Mouse (Mus musculus) limb, embryonic 10.5 days (tissue): Measurements from ENCODE around the gene Ulbp1. TPM values are rescaled to one million over a fixed set of nuclear protein-coding genes. Genes with fewer than 3 reads are reported as not detected.
"Not testable (repeated sequence)": the region's sequence is repeated elsewhere in the genome, so short reads cannot be mapped to it uniquely, and the experiment has no call there.

Source experiments
- DNase-seq: peaks from one replicate; pipeline ENCODE4 v3.0.0-alpha.2; 2017; ENCODE audit warnings: low spot score
- H3K27ac ChIP-seq: fragments of 300-500 bp; sonication (generic); 2 replicates; pipeline ENCODE4 v1.5.1; 2016; ENCODE audit warnings: mild to moderate bottlenecking
- H3K27me3 ChIP-seq: fragments of 300-500 bp; sonication (generic); 2 replicates; pipeline ENCODE4 v1.6.1; 2016; ENCODE audit warnings: low read depth, mild to moderate bottlenecking; ENCODE audit not compliant: poor library complexity, severe bottlenecking
- H3K36me3 ChIP-seq: fragments of 300-500 bp; sonication (generic); 2 replicates; pipeline ENCODE4 v1.6.1; 2016; ENCODE audit warnings: mild to moderate bottlenecking, moderate library complexity
- H3K4me1 ChIP-seq: fragments of 300-500 bp; sonication (generic); 2 replicates; pipeline ENCODE4 v1.6.1; 2016
- H3K4me3 ChIP-seq: fragments of 300-500 bp; sonication (generic); 2 replicates; pipeline ENCODE4 v1.5.1; 2016; ENCODE audit warnings: mild to moderate bottlenecking, moderate library complexity
- H3K9me3 ChIP-seq: fragments of 300-500 bp; sonication (generic); replicated peaks from 2 replicates; pipeline ENCODE4 v1.6.1; 2016; ENCODE audit warnings: mild to moderate bottlenecking
- WGBS: fragments of 180-500 bp; shearing (Covaris S2); methylation state at CpG from one replicate; pipeline ENCODE4 v1.1.7; 2016; 5-methylcytosine and 5-hydroxymethylcytosine counted together
- polyA plus RNA-seq: library from polyadenylated mRNA; unstranded; fragments of >200 nt; fragmentation: Nextera tagmentation; extraction: Ambion mirVana; gene quantifications from 2 replicates; pipeline ENCODE4 v1.2.1, GENCODE M21; 2016

The Ulbp1 gene
- polyA plus RNA-seq: 0.73 and 0.83 TPM in 2 replicates

DNA sequence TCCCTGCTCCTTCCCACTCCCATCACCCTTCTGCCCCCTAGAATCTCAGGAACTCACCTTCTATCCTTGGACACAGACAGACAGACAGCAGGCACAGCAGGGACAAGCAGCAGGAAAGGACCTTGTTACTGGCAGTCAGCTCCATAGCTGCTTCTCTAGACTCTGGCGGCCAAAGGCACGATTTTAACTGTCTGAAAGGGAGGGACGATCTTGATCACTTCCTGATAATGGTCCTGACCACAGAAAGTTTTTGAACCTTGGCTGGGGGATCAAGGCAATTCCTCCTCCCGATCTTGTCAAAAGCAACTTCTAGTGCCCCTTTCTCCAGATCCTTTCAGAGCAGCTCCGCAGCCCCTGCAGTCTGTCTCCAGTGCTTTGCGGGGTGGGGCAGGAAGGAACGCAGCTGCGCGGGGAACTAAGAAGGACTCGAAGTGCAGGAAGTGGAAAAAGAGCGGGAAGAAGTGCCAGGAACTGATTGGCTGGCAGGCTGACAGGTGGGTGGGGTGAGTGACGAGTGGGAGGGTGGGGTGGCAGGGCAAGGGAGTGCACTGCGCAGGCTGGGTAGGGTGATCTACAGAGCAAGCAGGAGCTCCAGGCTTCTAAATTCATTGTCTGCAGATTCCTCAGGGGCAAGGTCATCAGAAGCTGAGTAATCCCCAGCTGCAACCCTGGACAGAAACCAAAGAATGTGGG lies at the start of gene Ulbp1:
Gene Ulbp1, minus strand, starts transcription at position 442 of the 693 bp plus-strand sequence.
- WGBS: 73% methylated on average over 13 of the region's 13 CpGs
- H3K4me3 ChIP-seq: no peak within 1 kb of the TSS
- DNase-seq: no peak

DNA sequence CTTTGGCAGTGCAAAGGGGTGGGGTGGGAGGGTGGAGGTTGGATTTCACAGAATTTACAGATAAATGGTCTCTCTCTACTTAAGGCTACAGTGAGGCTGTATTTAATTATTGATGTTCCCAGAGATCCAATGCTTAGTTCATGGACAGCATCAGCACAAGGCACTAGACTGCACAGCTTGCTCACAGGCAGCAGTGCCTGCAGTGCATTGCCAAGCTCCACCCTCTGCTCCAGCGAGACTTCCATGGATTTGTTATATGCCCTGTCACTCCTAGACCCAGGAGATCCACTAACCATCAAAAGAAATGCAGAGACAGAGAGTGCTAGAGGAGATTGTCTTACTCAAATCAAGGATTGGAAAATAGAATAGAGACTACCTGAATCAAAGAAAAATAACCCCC lies 24.7 kb upstream of the Ulbp1 start:
- H3K4me1 ChIP-seq, H3K27me3 ChIP-seq, H3K36me3 ChIP-seq, H3K27ac ChIP-seq, DNase-seq, H3K9me3 ChIP-seq, H3K4me3 ChIP-seq: not testable (repeated sequence)
- 44% methylated on average over 1 of the region's 1 CpGs for WGBS

More for the DNA sequence above, at the start of gene Ulbp1:
- Histone ChIP-seq H3K4me1 (no peaks in the 10 kb centered on the region), H3K9me3 (no peaks in the 10 kb centered on the region), H3K27me3 (no peaks in the 10 kb centered on the region), H3K36me3 (no peaks in the 10 kb centered on the region), H3K27ac (no peak within 1 kb of the TSS)

DNA sequence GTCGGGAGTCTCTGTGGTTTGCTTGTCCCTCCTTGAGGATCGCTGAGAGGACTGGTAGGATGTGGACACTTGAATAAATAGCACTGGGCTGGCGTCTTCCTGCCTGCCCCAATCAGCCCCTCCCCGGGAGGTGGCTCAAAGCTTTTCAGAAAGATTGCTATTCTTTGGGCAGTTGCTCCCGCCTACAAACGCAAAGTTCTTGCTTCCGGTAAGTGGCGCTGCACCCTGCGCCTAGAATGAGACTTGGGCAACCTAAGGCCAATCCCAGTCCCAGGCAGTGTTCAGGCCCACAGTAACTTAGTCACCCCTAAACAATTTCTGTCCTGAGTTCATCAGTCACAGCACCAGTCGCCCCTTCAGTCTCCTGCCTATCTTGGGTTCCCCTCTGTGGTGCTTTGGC lies 18.9 kb upstream of the Ulbp1 start:
- H3K27me3 ChIP-seq: peaks cover 26% of the 10 kb centered on the region
- H3K4me3 ChIP-seq, H3K9me3 ChIP-seq, DNase-seq, H3K27ac ChIP-seq, H3K4me1 ChIP-seq, H3K36me3 ChIP-seq: not testable (repeated sequence)
- 14% methylated on average over 10 of the region's 10 CpGs for WGBS

DNA sequence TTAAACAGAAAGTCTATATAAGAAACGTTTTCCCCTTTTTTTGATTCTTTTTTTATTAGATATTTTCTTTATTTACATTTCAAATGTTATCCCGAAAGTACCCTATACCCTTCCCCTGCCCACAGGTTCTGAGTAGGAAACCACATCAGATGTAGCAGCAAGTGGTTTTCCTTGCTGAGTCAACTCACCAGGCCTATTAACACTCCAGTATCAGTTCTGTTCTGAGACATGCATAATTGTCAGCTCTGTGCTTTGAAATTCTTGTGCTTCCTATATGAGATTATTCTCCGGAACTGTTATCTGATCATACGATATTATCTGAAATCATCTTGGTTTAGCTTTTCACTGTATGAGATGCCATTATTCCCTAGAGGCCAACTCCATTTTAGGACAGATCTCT lies 10.2 kb upstream of the Ulbp1 start:
- no peak overlapping the region for H3K27ac ChIP-seq
- DNase-seq: no peak
- no peaks in the 10 kb centered on the region for H3K9me3 ChIP-seq
- no peak overlapping the region for H3K4me3 ChIP-seq
- WGBS: 70% methylated on average over 4 of the region's 4 CpGs
- H3K27me3 ChIP-seq: no peaks in the 10 kb centered on the region
- no peaks in the 10 kb centered on the region for H3K4me1 ChIP-seq
- H3K36me3 ChIP-seq: no peaks in the 10 kb centered on the region

DNA sequence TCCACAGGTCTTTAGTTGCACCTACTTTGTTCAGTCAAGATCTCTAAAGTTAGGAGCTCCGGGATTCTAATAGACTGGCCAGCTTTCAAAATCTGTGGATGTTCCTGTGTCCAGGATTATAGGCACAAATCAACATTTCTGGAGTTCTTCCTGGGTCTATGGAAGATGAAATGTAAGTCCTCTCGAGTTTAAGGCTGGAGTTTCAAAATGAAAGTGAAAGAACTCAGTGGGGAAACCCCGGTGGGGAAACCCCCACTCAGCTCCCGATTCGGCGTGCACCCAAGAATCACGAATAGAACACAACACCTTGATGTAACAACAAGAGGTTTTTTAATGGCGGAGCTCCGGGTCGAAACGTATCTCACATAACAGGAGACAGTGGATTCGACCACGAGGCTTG lies 787 bp upstream of the Ulbp1 start:
- H3K4me1 ChIP-seq, H3K27ac ChIP-seq, H3K36me3 ChIP-seq, H3K9me3 ChIP-seq, DNase-seq, H3K27me3 ChIP-seq, H3K4me3 ChIP-seq: not testable (repeated sequence)
- WGBS: 91% methylated on average over 7 of the region's 13 CpGs

DNA sequence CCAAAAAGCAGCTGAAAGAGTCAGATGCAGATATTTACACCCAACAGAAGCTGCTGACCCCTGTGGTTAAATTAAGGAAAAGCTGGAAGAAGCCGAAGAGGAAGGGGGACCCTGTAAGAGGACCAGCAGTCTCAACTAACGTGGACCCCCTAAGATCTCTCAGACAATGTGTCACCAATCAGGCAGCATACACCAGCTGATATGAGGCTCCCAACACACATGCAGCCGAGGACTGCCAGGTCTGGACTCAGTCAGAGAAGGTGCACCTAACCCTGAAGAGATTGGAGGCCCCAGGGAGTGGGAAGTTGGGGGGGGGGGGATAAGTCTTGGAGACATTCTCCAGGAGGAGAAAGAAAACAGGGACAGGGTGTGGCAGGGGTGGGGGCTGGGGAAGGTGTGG lies 1.8 kb downstream of the Ulbp1 start:
- no peaks in the 10 kb centered on the region for H3K9me3 ChIP-seq
- H3K27me3 ChIP-seq: no peaks in the 10 kb centered on the region
- 74% methylated on average over 3 of the region's 3 CpGs for WGBS
- no peaks in the 10 kb centered on the region for H3K36me3 ChIP-seq
- no peak for DNase-seq
- no peaks in the 10 kb centered on the region for H3K4me1 ChIP-seq
- no peak overlapping the region for H3K4me3 ChIP-seq
- H3K27ac ChIP-seq: no peak overlapping the region

DNA sequence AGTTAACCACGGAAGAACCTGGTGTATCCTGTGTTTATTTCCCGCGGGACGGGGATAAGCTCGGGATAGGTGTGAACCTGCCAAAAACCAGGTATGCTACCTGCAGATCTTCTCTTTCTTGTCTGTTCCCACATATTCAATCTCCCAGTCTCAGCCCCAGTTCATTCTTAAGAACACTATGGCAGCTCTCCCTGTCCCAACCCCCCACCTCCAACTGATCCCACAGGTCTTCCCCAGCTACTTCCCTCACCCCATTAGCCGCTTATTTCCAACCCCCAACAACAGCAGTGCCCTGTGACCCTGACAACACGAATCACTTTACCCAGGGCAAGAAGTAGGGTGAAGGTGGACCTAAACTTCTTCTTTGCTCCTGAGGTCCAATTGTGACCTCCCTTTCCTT lies 3.0 kb downstream of the Ulbp1 start:
- no peak for DNase-seq
- H3K36me3 ChIP-seq: no peaks in the 10 kb centered on the region
- H3K27ac ChIP-seq: 0 out of 2 replicates have a peak overlapping the region, but pooled peaks have one; percentile 9
- 20% methylated on average over 7 of the region's 7 CpGs for WGBS
- no peaks in the 10 kb centered on the region for H3K27me3 ChIP-seq
- H3K4me3 ChIP-seq: peak overlapping the region; percentile 31
- H3K9me3 ChIP-seq: no peaks in the 10 kb centered on the region
- no peaks in the 10 kb centered on the region for H3K4me1 ChIP-seq

DNA sequence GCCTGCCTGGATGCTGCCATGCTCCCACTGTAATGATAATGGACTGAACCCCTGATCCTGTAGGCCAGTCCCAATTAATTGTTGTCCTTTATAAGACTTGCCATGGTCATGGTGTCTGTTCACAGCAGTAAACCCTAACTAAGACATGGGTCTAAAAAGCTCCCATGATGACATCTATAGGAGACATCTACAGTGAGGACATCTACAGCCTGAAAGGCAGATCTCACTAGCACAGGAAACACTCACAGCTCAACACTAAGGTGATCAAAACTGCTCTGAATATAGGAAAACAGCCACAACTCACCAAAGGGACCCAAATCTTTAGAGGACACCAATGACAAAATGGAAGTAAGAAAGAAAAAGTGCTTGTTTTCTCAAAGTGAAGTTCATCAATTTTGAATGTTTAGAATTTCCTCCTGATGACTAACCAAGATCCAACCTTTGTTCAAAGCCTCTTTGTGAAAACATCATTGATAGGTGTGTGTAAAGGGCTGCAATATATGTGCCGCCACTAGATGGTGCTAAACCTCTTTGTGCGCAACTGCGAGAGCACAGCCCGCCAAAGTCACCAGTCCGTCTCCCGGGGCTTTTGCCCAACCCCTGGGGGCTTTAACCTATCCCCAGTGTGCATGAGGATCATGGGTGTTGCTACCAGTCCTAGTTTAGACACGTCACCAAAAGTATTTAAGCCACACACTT lies 3.6 kb downstream of the Ulbp1 start:
- not testable (repeated sequence) for H3K27me3 ChIP-seq, H3K36me3 ChIP-seq, H3K4me1 ChIP-seq, H3K27ac ChIP-seq, DNase-seq, H3K9me3 ChIP-seq
- 0% methylated on average over 7 of the region's 7 CpGs for WGBS
- H3K4me3 ChIP-seq: peak overlapping the region; percentile 31

DNA sequence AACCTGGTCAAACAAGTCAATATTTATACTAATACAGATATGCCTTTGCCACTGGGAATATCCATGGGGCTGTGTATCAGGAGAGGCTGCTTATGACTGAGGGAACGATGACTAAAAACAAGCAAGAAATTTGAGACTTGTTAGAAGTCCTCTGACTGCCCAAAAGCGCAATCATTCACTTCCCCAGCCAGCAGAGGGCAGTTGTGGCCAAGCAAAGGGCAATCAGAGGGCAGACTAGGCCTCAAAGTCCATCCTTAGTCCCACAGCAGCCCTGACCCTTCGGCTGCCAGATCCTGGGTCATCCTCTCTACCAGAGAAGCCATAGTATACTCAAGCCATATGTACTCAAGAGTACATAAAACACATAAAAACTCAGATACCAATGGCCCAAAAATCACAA lies 11.4 kb downstream of the Ulbp1 start:
- H3K27ac ChIP-seq: no peak overlapping the region
- WGBS: 50% methylated on average over 3 of the region's 3 CpGs
- DNase-seq: no peak
- no peak overlapping the region for H3K4me3 ChIP-seq
- H3K27me3 ChIP-seq: no peaks in the 10 kb centered on the region
- H3K36me3 ChIP-seq: no peaks in the 10 kb centered on the region
- no peaks in the 10 kb centered on the region for H3K4me1 ChIP-seq
- H3K9me3 ChIP-seq: no peaks in the 10 kb centered on the region; the same call in 1 of the 2 replicates

DNA sequence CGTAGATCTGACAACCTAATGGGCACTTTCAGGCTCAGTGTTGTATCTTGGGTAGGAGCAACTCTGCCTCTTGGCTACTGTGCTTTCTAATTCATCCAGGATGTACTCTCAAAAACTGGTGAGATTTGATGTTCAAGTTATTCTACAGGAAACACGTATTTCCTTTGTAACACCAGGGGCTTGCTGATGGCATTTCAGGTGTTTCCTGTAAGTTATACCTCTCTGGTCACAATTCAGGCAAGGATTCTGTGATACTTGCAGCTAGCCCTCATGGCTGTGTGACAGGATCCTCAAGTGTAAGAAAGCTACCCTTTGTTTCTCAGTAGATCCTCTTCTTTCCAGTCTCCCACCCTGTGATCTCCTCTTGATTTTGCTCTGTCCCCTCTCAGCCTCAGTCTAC lies 34.5 kb downstream of the Ulbp1 start:
- Histone ChIP-seq H3K4me1 (no peaks in the 10 kb centered on the region), H3K27me3 (no peaks in the 10 kb centered on the region), H3K4me3 (no peak overlapping the region), H3K9me3 (no peaks in the 10 kb centered on the region), H3K36me3 (no peaks in the 10 kb centered on the region), H3K27ac (no peak overlapping the region)
- DNase-seq: no peak
- 85% methylated on average over 2 of the region's 2 CpGs for WGBS

DNA sequence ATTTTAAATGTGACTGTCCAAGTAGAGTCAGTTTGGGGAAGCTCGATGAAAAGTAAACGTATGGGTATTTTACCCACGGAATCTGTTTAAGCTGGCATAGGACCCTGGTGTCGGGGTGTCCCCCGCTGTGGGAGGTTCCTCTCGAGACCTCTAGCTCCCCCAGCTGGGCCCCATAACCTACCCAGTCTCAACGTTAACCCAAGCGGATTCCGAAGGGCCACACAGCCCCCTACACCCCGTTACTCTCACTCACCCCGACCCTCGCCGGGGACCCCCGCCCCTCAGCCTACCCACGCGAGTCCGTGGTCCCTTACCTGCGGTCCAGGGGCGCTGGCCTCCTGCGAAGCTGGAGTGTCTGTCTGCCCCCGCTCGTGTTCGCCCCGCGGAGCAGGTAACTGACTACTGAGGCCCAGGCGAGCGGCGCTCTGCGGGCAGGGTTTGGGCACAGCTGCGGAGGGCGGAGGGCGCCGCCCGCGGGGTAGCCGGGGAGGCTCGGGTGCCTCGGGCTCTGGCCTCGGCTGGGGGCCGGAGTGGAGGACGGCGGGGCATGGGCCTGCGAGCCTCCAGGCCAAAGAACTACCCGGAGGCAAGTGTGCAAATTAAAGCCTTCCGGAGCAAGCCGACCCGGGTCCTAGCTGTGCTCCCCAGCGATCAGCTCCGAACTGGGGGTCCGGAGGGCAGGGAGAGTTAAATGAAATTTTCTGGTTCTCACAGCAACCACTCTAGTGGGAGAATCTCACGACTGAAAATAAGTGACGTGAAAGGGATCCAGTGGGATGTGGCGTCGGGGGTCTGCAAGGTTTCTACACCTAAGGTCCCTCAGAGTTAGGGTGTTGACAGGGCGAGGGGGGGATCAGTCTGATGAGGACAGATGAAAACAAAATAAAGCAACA lies 80.0 kb downstream of the Ulbp1 start:
- Histone ChIP-seq H3K4me3 (peak overlapping the region; percentile 63), H3K27me3 (peaks cover 49% of the 10 kb centered on the region), H3K9me3 (no peaks in the 10 kb centered on the region), H3K27ac (0 out of 2 replicates have a peak overlapping the region, but pooled peaks have one; percentile 17), H3K4me1 (peaks cover 25% of the 10 kb centered on the region), H3K36me3 (no peaks in the 10 kb centered on the region)
- 7% methylated on average over 55 of the region's 55 CpGs for WGBS
- DNase-seq: peak; percentile 48

DNA sequence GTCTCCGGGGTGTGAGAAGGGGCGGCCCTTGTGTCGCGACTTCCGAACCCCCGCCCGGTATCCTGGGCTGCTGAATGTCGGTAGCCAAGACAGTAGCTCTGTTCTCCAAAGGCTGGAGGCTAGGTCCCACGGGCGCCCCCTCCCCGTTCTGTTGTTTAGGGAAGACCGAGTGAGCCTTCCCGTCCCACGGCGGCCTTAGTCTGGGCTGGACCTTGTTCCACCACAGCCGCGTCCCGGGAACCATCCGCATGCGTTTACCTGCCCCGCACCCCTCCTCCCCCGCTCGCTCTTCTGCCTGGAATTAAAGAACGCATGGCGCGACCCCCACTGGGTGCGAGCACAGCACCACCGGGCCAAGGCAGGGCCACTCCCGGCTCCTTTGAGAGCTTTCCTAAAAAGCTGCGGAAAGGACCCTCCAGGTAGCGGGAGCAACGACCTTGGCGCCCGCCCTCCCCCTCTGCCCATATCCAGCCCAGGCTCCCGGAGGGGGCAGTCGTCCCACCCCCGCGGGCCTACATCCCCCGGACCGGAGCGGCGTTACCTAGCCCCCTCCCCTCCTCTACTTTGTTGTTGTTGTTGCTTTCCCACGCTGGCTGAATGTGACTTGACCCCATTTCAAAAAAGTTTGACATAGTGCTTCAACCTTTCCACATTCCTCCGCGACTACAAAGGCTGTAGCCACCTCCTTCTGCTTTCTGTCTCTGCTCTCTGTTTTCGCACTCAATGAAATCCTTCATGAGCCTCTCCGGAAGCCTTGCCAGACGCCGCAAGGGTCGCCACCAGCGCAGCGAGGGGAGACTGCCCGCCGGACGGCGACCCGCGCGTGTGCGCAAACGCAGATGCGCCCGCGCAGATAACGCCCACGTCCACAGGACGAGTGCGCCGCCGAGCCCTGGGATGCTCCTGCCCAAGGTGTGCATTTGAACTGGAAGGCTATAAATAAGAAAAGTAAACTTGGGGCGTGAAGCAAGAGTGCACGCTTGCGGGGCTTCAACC lies 81.2 kb downstream of the Ulbp1 start:
- under 1% methylated on average over 70 of the region's 73 CpGs for WGBS
- DNase-seq: peak; percentile 66
- Histone ChIP-seq H3K4me3 (peak overlapping the region; percentile 63), H3K27me3 (peaks cover 49% of the 10 kb centered on the region), H3K9me3 (no peaks in the 10 kb centered on the region), H3K27ac (peak overlapping the region; percentile 56; the same call in 1 of the 2 replicates), H3K36me3 (no peaks in the 10 kb centered on the region), H3K4me1 (peaks cover 25% of the 10 kb centered on the region)
